Mouse (Mus musculus) heart, postnatal 4 days (tissue): Measurements from ENCODE around the gene Zfp787. TPM values are rescaled to one million over a fixed set of nuclear protein-coding genes. Genes with fewer than 3 reads are reported as not detected.
"Not testable (repeated sequence)": the region's sequence is repeated elsewhere in the genome, so short reads cannot be mapped to it uniquely, and the experiment has no call there.

Experiments used
- DNase-seq: peaks from one replicate; pipeline ENCODE4 v3.0.0; 2021
- total RNA-seq, 2 experiments: library from RNA; stranded (reverse); gene quantifications; 2 replicates each; pipeline ENCODE4 v1.2.3; 2021

Zfp787 gene
- total RNA-seq, 2 experiments from 2014 or later, result 43.4 to 50.3 TPM

- DNase-seq, result no peak
These were observed 5.7 kb upstream of the Zfp787 start for GRCm38 (mm10) chr7:6161541-6161940.

DNA sequence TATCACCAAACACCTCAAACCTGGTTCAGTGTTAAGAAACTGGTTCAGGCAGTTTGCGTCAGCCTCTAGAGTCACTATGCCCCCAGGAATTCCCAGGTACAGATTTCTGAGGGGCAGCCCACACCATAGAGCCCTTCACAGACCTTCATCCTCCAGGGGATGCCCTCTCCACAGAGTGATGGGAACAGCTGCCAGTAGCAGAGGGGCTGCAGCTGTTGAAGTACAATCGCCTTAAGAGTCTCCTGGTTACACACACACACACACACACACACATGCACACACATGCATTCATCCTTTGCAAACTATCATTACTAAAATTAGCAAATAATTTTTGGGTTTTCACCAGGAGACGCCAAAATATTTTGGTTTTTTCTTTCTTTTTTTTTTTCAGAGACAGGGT lies 3.8 kb upstream of the Zfp787 start:
- no peak for DNase-seq

DNA sequence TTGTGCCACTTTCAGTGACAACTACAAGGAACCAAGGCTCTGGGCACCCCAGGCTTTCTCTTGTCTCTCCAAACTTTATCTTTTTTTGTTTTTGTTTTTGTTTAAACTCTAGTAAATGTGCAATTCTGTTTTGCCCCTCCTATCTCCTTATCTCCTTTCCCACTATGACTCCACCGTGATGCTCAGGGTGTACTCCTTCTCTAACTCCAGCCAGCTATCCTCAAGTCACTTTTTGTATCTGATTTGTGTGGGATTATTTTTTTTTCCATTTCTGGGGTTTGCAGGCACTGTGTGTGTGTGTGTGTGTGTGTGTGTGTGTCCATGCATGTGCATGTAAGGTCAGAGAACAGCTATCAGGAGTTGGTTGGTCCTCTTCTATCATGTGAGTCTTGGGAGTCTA lies 1.7 kb upstream of the Zfp787 start:
- DNase-seq, result no peak

GRCm38 (mm10) chr7:6156901-6157472 lies 1.2 kb upstream of the Zfp787 start:
- no peak for DNase-seq

GRCm38 (mm10) chr7:6155031-6155872 lies 545 bp downstream of the Zfp787 start:
- peak; percentile 86 for DNase-seq

GRCm38 (mm10) chr7:6154164-6154563 lies 1.6 kb downstream of the Zfp787 start:
- no peak for DNase-seq

GRCm38 (mm10) chr7:6153131-6153530 lies 2.7 kb downstream of the Zfp787 start:
- no peak for DNase-seq

GRCm38 (mm10) chr7:6152036-6152435 lies 3.8 kb downstream of the Zfp787 start:
- no peak for DNase-seq

DNA sequence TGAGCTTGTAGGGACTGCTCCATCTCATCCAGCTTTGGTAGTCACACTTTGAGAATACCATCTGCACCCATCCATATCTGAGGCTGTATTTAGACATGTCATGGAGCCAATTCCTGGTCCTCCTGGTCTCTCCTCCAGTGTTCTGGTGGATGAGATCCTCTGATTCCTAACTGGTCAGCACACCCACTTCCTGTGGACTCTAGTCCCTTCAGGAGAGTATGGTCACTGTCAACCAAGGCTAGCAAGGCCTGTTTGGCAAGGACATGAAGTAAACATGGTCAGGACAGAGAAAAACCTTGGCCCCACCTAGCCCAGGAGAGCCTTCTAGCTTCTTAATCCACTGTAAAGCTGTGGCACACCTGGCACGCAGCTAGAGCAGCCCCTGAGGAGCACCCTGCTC lies 4.5 kb downstream of the Zfp787 start:
- DNase-seq, result no peak

DNA sequence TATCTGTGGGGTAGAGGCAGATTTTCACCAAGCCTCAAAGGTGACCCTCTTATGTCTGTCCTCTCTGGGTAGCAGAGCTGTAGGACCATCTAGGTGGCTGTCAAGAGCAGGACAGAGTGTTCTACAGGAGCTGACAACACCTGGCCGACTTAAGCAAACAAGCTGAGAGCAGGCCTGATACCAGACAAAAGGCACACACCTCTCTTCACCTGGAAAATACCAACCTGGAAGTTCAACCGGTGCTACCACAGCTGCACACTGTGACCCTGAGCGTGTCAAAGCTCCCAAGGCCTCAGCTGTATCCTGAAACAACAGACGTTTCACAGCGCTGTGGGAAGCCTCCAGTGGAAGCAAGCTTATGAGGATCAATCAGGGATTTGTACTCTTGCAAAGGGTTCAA lies 8.1 kb downstream of the Zfp787 start:
- DNase-seq, result no peak

DNA sequence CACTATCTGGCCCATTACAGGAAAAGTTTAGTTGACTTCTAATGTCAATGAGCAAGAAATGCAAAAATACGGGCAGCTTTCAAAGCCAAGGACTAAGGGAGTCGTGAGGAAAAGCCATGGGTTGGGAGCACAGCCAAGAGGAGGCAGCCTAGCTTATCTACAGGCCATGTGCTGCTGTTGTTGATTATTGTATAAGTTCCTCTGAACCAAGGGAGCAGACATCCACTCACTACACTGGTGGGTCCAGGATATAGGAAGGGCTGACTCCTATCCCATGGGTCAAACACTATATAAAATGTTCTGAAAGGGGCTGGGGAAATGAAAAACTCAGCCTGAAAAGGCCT lies 8.8 kb downstream of the Zfp787 start:
- peak; percentile 47 for DNase-seq

DNA sequence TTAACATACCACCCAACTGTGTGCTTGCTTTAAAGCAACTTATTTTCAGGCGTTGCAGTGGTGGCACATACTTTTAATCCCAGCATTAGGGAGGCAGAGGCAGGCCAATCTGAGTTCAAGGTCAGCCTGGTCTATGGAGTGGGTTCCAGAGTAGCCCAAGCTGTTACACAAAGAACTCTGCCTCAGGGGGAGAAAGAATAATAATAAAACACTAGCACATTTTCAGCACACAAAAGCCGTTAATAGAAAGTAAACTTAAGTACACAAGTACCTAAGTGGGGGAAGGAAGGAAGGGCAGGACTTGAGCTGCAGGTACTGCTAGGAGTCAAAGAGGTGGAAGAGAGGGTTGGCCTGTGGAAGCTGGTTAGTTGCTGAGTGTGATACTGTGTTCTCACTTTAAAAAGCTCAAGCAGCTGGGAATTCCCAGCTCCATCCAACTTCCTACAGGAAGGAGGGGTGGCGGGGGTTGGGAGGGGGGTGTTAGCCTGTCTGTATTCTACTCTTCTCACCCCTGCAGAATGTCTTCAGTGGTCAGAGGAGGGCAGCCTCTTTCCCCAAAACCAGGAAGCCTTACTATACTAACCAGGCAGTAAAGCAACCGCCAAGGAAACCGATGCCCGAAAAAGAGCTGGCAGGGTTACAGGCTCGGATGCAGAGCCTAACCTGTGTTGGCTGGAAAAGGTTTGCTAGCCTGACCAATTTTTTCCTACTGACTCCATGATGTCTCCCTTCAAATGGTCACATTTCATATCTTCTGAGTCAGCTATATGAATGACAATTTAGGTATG lies 9.4 kb downstream of the Zfp787 start:
- DNase-seq, result no peak

DNA sequence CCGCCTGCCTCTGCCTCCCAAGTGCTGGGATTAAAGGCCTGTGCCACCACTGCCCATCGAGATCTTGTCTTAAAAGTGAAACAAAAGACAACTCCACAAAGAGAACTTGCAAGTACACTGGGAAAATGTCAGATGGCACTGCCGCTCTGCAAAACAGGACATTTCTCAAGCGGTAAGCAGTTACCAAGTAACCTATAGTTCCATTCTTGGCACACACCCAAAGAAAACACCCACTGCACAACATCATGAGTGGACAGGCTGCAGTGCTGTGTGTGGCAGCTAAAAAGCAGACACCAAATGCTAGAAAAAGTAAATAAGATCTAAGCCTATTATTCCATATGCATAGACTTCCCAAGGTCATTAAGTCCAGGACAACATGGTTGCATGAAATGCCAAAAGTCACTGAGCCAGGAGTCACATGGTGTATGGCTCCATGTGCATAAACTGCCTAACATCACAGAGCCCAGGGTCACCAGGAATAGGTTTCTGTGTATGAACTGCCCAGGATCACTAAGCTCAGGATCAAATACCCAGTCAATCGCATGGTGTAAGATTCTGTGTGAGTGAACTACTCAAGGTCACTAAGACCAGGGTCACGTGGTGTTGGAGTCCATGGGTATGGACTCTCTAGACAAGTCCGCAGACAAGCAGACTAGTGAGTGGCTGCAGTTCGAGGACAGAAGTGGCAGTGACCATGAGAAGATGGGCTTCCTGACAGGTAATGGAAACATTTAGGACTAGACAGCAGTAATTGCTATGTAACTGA lies 10.2 kb downstream of the Zfp787 start:
- DNase-seq, result no peak

GRCm38 (mm10) chr7:6143991-6144531 lies 11.7 kb downstream of the Zfp787 start:
- DNase-seq, result no peak

- no peak for DNase-seq
These were observed 16.5 kb downstream of the Zfp787 start for GRCm38 (mm10) chr7:6139295-6139694.

GRCm38 (mm10) chr7:6136497-6136896 lies 19.3 kb downstream of the Zfp787 start:
- DNase-seq, result no peak

- no peak for DNase-seq
These were observed 23.2 kb downstream of the Zfp787 start for GRCm38 (mm10) chr7:6132646-6133045.

DNA sequence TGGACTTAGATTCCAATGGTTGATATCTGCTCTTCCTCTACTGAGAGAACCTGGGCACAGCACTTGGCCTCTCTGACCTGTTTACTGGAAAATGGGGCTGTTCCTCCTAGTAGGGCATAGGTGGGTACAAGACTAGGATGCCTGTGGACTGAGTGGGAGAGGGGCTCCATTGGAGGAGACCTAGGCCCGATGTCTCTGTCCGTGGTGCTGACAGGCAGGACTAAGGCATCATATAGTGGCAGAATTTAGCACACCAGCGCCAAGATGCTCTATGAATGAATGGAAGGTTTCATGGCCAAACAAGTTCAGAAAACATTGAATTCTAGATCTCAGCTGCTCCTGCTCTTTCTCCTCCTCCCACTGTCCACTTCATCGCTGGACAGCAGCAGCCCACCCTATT lies 25.5 kb downstream of the Zfp787 start:
- no peak for DNase-seq

DNA sequence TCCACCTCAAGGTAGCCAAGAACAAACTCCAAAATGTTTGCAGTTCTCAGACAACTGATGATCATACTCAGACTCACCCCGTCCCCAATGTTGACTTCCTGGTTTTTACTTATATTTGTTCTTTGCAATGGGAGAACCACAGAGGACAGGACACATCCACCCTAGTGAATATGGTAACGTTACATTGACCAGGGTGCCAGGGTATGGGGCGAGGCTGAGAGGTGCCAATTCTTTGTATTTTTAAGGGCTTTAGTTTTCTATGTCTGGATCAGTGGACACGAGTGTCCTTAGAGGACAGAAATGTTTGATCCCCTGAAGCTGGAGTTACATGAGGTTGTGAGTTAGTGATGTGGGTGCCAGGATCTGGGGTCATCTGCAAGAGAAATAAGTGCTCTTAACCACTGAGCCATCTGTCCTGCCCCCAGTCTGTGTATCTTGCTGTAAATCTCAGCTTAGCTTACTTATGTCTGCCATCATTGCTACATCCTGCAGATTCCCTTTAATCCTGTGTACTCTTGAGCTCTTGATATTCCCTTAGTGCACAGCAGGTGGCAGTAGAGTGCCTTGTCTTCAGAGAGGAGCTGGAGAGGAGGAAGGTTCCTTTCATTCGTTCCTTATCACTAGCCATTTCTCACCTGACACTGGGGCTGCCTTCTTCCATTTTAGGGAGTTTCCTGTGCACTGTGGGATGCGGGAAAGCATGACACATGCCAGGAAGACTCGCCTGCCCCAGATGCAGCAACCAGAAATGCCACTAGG lies 28.9 kb downstream of the Zfp787 start:
- DNase-seq, result peak; percentile 86

- not testable (repeated sequence) for DNase-seq
These were observed 34.7 kb downstream of the Zfp787 start for GRCm38 (mm10) chr7:6121128-6121527.

- not testable (repeated sequence) for DNase-seq
These were observed 35.7 kb downstream of the Zfp787 start for GRCm38 (mm10) chr7:6120104-6120503.

GRCm38 (mm10) chr7:6119501-6119900 lies 36.3 kb downstream of the Zfp787 start:
- DNase-seq, result no peak
